Mouse (Mus musculus): ENCODE data around the gene Zfp189.

DNA sequence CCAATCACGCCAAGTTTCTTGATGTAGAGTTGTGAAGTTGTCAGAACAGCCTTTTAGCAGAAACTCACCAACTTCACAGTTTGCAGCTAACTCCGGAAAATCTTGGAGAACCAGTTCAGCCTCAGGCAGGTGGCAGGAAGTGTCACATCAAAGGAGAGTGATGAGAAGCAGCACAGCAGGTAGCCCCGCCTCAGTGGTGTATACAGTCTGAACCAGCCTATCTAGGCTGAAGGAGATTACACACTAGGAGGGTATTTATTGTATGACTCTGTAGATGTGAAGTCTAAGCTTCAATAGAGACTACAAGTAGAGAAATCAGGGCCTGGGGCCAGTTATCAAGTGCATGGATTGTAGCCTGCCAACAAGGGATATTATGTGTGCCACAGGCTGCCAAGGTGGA lies 40.1 kb upstream of the Zfp189 start:
- TF ChIP-seq CTCF (IDR thresholded peaks at IDR 0.05; ENCODE audit: low read depth, low read length) (no peak), GATA1 (IDR thresholded peaks at IDR 0.05; ENCODE audit: borderline replicate concordance, low read length) (no peak), TAL1 (conservative IDR thresholded peaks at IDR 0.05; ENCODE audit: low read depth, low read length) (no peak)

Data from G1E (cell line).